Mouse (Mus musculus): ENCODE measurements around the gene Klf5. TPM values are rescaled to one million over a fixed set of nuclear protein-coding genes. Genes with fewer than 3 reads are reported as not detected.

Klf5 gene
- polyA plus RNA-seq, 1 experiment from 2014 or later: 97.2 TPM

DNA sequence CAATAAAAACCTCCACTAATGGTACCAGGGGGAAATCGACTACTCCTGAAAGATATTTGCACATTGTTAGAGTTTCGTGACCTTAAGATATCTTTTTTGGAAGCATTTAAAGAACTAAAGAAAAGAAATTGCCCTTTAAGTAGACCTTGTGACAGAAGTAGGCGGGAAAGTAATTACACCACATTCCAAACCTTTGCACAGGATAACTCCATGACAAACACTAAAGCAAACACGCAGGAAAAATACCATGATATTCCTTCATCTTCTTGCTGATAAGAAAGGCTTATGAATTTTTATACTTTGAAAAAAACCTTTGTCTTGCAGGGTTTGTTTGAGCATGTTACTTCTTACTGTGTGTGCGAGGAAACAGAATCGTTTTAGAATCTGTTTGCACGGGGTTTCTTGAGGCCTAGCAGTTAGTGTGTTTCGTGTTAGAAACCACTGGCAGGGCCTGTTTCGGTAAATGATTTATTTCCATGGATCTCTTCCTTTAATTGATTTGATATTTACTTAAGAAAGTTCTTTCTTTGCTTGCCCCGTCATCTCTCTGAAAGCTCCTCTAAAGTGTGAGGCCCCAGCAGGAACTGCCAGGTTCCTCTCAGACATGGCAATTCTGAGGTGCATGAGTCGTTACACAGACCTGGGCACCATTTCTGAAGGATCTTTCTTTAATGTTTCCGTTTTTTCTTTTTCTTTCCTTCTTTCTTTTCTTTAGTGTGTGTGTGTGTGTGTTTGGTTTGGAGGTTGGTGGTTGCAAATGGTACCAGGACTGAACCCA, 65.7 kb downstream of the Klf5 start:
- no peaks in the 10 kb centered on the region for H3K9me3 ChIP-seq (ENCODE audit: control insufficient read depth, low read depth, low read length)
- no peaks in the 10 kb centered on the region for H3K36me3 ChIP-seq (ENCODE audit: control insufficient read depth, insufficient read depth, low read length)
- H3K27ac ChIP-seq (ENCODE audit: low read length): peak overlapping the region; percentile 68; the same call in 1 of the 2 replicates
- peaks cover 6% of the 10 kb centered on the region for H3K4me1 ChIP-seq (ENCODE audit: control insufficient read depth, insufficient read depth, low read length)
- ATAC-seq (ENCODE audit: insufficient number of reproducible peaks, insufficient read depth, low FRiP score, low read depth): peak; percentile 63
- 48% methylated on average over 12 of the region's 12 CpGs for WGBS
- H3K27me3 ChIP-seq (ENCODE audit: control insufficient read depth, insufficient read depth, low read length): no peaks in the 10 kb centered on the region
- H3K9ac ChIP-seq (replicated peaks; ENCODE audit: low read depth, low read length): no peak overlapping the region
- H3K4me2 ChIP-seq (replicated peaks; ENCODE audit: low read depth, low read length): no peak overlapping the region
- H3K4me3 ChIP-seq (ENCODE audit: low read depth, low read length): no peak overlapping the region

Other genes starting within 250 kb of the Klf5 start
- 21.5 and 21.6 TPM in 2 replicates for gene Pibf1, start 199.3 kb upstream of the Klf5 start, polyA plus RNA-seq (2014; fragmentation: Nextera tagmentation; extraction: Ambion mirVana)
- gene Dis3, start 198.9 kb upstream of the Klf5 start, polyA plus RNA-seq (2014; fragmentation: Nextera tagmentation; extraction: Ambion mirVana): 40.3 and 41.5 TPM in 2 replicates

Data from stomach, embryonic 14.5 days (tissue).